Mouse (Mus musculus) adrenal gland, adult 18-20 months (tissue): ENCODE data around the gene Angel1. TPM values are rescaled to one million over a fixed set of nuclear protein-coding genes. Genes with fewer than 3 reads are reported as not detected.

Source experiments
- DNase-seq, 2 experiments: peaks; one replicate each; pipeline ENCODE4 v3.0.0; 2021 to 2022; ENCODE audit warnings: low spot score in 2 of 2
- total RNA-seq, 2 experiments: library from RNA; stranded (reverse); gene quantifications; 1 replicate in 1 of 2; 2 replicates in 1 of 2; pipeline ENCODE4 v1.2.3; 2021

The Angel1 gene
- total RNA-seq, 2 experiments from 2014 or later: 2.3 to 2.4 TPM

DNA sequence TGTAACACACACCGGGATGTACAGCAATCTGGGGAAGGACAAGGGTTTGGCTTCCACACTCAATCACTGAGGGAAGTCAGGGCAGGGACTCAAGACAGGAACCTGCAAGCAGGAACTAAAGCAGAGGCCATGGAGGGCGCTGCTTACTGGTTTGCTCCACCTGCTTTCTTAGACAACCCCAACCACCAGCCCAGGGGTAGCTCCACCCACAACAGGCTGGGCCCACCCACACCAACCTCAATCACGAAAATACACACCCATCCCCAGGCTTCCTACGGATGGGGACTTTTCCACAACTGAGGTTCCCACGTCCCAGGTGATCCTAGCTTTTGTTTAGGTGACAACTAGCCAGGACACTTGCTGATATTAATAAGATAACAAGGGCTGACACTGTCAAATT lies 20.4 kb downstream of the Angel1 start:
- DNase-seq: peak in 1 of 2 experiments; percentile 8

DNA sequence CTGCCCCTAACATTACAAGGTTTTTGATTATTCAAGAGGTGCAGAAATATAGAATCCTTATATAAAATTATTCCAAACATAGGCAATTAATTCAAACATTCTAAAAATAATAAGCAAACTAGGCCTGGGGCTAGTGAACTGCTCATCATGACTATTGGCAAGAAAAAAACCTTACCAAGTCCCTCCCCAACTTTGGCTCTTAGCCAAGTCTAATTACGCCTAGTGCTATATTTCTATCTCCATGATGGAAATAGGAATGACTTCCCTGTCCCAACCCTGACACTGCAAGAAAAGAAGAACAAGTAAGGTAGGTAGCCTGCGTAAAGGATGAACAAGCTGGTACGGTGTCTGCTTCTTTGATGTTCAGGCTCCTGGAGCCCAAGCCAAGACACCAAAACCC lies 23.6 kb downstream of the Angel1 start:
- DNase-seq: no peak

DNA sequence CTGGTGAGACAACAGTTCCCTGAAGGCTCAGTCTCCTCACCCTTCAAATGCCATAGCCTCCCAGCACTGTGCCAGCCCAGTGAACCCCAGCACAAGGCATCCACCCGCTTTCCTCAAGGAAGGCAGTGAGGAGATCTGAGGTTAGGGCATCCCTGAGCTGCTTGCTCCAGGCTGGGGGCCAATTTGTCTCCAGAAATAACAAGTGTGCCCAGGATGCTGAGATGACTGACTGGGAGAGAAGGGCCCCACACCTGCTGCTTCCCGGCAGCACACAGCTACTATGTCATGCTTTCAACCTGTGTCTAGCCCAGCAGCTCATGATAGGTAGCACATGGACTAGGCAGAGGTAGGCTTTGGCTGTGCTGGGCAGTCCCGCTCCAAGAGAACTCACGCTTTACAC lies 24.8 kb downstream of the Angel1 start:
- no peak for DNase-seq

DNA sequence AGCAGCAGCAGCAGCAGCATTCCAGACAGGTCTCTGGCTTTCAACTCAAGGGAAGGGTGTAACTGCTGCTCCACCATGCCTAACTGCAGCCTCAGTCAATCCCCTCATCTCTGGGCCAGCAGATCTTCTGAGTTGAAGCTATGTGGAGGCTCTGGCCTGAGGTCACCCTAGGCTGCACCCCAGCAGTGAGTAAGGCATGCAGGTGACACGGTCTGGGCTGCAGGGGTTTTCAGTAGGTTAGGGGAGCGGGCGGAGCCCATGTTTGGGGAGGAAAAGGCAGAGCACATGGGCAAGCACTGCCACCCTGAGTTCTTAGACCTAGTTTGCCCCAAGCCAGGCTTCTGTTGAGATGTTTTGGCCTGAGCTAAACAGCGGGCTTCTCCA lies 25.3 kb downstream of the Angel1 start:
- DNase-seq: no peak

DNA sequence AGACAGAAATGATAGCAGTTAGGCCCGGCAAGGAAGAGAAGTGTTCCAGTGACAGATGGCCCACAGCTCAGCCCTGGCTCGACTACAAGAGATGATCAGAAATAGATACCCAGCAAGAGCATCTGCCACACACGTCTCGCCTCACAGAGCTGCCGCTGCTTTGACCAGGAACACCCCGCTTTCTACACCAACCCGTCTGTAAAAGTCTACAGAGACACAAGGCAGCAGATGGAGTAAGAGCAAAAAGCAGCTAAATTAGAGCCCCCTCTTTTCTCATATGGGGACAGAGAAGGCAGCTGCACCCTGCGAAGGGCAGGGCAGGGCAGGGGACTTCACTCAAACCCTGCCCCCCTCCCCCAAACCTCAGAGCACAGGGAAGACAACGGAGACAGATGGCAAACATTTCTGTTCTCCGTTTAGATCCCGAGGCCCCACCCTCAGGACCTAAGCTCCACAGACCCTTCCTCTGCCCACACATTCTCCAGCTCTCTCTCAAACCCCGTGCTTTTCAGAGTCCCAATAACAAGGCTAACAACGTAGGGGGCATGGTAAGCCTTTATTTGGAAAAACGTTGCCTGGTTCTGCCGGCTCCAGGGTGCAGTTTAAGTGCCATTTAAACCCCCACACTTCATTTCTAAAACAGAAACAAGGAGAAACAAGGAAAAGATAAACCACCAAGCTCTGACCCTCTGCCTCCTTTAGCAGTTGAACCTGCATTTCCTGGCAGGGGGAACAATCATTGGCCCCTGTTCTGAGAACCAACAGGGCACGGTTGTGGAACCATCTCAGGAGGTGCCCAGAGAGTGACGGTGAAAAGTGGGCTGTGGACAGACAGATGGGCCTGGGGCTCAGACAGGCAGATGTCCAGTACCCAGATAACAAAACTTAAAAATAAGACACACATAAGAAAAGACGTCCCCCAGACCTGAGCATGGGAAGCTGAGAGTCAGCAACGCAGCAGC lies 26.0 kb downstream of the Angel1 start:
- DNase-seq: no peak

DNA sequence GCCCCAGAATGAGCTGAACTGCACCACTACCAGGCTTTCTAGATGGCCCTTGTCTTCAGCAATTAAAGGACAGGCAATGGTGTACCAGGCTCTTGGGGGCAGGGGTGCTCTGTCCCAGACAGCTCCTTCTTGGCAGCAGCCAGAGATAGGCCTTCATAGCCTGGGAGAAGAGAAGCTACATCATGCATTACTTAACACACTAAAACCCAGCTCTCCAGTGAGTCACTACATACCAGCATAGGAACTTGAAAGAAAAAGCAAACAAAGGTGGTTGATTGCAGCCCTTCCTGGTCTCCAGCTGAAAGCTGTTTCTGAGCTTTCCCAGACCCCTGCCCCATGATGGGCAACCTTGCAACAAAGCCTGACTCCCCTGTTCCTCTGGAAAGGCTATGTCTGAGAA lies 27.7 kb downstream of the Angel1 start:
- DNase-seq: no peak

DNA sequence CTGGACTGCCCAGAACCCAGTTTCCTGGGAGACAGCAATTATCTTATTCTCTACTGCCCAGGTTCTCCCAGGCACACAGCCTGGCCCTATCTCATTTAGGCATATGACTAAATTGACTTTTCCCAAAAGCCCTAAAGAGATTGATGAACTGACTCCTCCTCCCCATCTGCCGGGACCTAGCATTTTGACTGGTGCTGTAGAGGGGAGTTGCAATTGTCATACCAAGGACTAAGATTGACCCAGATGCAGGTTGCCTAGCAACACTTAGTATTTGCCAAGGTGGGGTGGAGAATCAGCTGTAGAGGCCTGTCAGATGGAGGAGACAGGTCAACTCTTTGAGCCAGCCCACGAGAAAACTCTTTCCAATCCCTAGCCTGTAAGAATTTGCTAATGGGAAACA lies 28.3 kb downstream of the Angel1 start:
- DNase-seq: no peak

DNA sequence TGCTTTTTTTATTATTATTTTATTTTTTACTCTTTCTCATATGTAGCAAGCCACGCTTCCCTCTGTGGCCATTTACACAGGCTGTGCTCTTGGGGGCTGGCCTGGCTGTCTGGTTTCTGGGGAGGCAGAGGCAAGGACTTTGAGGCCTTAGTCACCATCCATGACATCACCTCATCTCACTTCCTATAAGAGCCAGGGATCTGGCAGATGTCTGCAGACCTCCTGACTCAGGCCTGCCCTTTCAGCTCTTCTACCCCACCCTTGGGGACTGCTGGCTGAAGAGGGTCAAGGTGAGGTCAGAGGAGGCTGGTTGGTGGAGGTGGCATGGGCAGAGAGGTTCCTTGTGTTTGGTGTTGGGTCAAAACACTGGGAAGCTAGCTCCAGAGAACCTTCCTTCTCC lies 31.8 kb downstream of the Angel1 start:
- peak in 1 of 2 experiments; percentile 16 for DNase-seq

DNA sequence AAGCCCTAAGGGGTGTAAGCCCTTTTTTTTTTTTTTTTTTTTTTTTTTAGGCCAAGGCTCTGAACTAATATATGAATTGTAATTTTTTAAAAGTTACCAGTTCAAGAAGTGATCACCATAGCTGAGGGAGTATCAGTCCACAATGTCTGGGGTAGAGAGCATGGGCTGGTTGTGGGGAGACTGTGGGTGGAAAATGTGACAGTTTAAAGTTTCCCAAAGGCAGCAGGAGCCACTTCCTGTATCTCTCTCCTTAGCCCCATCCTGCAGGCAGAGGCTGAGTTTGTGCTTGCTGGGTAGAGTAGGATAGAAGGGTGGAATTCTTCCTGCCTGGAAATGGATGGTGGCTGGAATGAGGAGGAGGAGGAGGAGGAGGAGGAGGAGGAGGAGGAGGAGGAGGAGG lies 32.9 kb downstream of the Angel1 start:
- DNase-seq: no peak

DNA sequence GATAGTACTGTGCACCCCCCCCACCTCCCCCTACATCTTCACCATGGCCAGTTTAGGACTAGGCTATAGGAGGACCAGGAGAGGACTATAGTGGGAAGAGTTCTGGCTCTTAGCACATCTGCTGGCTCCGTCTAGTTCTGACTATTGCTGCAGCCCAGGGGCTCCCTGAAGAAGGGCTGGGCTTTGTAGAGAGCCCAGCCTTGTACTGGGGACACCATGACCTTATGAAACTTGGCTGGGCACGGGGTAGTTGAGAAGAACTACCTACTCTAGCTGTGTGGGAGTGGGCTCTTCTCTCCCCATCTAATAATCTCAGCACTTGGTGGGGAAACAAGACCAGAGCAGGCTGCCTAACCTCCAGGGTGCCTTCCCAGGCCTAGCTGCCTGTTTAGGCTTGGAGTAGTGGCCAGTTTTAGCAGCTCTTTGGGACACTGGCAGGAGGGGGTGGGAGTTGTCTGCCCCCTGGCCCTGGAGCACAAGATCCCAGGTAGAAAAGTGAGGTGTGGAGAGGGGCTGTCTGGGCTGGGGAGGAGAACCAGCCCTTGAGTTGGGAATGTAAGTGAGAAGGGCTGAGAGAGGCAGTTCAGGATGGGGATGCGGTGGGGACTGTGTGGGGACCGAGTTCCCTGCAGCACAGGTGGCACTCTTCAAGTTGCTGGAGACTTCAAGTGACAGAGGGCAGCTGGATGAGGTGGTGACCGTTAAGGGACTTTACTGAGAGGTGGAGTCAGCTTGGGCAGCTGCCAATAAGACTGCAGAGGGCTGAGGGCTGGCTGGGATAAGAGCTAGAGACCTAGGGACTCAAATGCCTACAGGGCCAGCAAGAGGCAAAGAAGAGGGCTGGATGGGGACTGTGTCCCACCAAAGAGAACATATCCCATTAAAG lies 33.5 kb downstream of the Angel1 start:
- DNase-seq: no peak

DNA sequence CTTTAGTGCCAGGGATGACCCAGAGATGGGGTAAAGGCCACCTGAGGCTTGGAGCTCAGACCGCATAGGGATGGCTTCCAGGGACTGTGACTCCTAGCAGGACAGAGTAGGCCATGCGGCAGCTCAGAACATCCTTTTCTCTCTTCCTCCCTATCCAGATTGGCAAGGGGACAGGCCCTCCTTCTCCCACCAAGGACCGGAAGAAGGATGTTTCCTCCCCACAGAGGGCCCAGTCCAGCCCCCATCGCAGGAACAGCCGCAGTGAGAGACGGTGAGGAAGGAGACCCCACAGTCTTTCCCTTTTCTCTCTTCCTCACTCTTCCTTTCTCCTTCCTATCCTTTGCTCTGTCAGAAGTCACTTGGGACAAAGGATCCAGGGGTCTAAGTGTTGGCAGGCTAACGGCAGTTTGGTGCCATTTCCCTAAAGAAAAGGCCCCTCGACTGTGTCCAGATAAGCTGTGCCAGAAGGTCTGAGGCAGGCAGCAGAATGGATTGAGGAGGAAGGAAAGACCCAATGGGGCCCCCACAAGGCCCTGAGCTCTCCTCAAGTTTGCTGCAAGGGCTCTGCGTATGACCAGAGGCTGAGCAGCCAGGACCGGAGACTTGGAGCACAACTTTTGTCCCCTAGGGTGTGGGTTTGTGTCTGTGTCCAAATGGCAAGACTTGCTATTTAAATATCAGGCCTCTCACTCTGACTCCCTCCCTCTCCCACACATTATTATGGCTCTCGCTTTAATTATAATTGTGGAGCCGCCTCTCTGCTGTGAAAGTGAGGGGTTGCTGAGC lies 35.4 kb downstream of the Angel1 start:
- DNase-seq: no peak

DNA sequence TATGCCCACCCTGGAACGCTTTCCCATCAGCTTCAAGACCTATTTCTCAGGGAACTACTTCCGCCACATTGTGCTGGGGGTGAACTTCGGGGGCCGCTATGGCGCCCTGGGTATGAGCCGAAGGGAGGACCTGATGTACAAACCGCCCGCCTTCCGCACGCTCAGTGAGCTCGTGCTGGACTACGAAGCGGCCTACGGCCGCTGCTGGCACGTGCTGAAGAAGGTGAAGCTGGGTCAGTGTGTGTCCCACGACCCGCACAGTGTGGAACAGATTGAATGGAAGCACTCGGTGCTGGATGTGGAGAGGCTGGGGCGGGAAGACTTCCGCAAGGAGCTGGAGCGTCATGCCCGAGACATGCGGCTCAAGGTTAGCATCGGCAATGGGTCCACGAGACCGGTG lies 37.3 kb downstream of the Angel1 start:
- no peak for DNase-seq

DNA sequence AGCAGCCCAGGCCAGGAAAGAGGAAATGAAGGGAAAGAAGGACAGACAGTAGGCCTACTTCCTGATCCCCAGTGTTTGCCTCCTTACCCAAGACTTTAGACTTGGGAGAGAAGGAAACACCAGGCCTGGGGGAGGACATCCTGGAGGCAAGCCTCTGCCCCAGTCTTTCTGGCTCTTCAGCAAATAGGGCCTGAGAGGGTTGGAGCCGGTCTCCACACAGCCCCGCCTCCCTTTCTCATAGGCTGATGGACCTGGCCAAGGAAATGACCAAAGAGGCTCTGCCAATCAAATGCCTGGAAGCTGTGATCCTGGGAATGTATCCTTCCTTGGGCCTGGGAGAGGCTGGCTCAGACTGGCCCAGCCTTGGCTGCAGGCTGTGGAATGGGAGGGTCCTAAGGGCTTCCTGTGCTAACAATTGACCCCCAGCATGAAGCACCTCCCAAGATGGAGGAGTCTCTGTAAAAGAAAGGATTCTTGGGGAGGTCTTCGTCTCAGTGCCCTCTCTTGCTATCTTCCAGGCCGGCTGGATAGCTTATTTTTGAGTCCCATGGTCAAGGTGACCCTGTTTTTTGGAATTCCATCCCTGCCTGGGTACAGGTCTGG lies 38.2 kb downstream of the Angel1 start:
- no peak for DNase-seq

DNA sequence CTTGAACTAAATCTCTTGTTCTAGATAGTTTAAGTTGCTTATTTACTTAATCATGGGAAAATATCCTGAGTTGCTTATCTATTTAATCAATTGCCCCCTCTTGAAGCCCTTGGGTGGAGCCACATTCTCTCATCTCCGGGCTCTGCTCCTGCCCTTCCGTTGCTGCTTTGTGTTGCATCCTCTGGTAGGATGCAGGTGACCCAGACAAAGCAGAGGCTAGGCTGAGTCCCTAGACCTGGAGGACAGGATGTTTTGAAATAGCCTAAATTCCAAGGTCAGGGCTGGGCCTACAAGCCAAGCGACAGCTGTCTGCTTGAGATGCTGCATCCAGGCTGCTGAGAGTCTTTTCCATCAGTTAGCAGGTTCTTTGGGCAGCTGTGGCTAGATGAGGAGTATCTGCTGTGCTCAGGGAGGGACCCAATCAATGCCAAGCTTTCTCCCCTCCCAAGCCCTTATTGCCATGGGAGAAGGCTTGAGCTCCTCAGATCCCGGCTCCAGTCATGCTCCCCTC lies 38.8 kb downstream of the Angel1 start:
- DNase-seq: no peak

DNA sequence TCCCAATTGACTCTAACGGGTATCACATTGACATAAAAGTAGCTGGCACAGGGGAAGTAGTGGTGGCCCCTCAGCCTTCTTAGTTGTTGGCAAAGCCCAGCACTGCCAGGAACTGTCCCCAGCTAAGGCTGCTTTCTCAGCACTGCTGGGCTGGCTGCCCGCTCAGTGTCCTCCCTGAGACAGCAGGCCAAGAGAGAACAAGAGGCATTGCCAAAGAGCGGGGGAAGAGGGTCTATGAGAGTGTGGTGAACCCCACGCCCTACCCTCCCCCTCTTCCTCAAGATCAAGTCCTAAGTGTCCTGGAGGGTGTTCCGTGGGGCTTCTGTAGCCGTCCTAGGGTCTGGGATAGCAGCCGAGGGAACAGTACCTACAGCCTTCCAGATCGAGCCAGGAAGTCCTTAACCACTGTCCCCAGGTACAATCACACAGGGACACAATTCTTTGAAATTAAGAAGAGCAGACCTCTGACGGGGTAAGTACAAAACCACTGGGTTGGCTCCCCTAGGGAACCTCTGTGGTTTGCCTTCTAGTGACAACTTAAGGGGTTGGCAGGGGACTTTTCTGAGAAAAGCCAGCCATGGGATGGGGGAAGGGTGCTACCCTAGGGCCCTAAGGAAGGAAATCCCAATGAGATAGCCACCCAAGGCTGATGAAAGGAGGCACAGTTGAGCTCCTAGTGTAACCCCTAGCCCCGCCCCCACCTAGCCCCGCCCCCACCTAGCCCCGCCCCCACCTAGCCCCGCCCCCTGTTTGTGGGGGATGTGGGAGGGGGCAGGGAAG lies 39.5 kb downstream of the Angel1 start:
- no peak for DNase-seq

DNA sequence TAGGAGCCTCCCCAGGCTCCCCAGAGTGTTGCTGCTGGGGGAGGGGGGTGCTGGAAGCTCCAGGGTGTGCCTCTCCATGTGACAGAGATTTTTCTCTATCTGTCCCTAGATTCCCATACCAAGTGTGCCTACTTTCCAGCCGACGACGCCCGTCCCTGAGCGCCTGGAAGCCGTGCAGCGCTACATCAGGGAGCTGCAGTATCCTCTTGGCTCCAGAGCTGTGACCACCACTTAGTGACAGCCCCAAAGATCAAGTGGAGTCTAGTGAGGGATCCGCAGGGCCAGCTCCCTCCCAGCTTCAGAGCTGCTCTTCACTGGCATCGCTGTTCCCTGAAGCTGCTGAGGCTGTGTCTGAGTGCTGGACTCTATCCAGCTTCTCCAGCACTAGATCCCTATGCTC lies 41.0 kb downstream of the Angel1 start:
- no peak for DNase-seq

DNA sequence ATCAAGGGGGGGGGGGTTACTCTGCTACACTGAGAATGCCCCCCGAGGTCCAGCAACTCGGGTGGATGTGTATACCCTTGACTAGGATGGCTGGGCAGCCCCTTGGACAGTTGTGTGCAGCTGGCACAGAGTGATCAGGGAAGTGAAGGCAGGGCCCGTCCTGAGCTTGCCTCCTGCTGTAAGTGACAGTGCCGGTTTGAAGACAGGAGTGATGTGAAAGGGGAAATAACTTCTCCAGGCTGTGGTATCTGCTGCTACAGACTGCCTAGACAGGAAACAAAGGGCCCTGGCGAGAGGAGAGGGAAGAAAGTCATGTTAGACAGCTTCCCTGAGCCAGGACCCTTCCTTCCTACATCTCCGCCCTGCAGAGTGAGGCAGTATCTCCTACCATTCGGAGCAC lies 42.6 kb downstream of the Angel1 start:
- no peak for DNase-seq

DNA sequence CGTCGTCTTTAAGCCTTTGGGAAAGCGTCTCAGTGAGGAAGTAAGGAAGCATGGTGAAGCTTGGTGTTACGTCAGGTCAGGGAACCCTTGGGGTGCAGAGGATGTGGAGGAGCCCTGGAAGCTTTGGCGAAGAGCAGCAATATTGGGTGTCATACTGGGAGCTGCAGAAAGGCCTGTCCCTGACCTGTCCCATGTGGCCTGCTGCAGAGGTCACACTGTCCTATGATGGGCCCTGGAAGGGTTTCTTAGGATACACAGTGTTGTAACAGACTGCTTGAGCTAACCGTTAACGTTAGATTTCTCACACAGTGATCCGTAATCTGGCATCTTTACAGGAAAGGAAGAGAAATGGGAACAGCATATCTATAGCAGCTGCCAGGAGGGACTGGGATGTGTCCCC lies 44.1 kb downstream of the Angel1 start:
- no peak for DNase-seq

DNA sequence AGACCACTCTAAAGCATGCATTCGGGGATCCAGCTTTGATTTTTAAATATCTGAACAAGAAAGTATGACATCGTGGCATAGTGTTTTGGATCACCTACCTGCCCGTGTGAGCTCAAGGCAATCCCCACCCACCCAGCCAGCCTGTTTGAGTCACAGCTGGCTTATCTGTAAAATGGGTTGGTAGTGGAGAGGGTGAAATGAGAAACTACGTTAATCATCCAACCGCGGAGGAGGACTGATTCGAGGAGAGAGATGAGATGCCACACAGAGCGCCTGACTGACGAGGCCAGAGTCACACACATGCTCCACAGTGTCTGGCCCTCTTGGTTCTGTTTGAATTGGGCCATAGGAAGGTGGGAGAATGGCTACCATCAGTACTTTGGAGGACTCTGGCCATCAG lies 44.6 kb downstream of the Angel1 start:
- DNase-seq: no peak
